Mouse (Mus musculus) heart, postnatal 14 days (tissue): Measurements from ENCODE around the gene Krt23. TPM values are rescaled to one million over a fixed set of nuclear protein-coding genes. Genes with fewer than 3 reads are reported as not detected.

Source experiments
- DNase-seq, 2 experiments: peaks; one replicate each; pipeline ENCODE4 v3.0.0; 2021 to 2022
- intact Hi-C: fragments of 180-260 bp; cut with DNase I; formaldehyde crosslinking; loops from one replicate; pipeline ENCODE4 v1.15.1; 2025
- long read RNA-seq, 2 experiments: library from polyadenylated mRNA; stranded (forward); transcript quantifications; one replicate each; pipeline ENCODE4 v2.0.0; 2021
- total RNA-seq, 2 experiments: library from RNA; stranded (reverse); gene quantifications; 2 replicates each; pipeline ENCODE4 v1.2.3; 2021

Krt23 gene
- total RNA-seq, result not detected
- long read RNA-seq, experiment 1, result 0 reads
- long read RNA-seq, experiment 2, result 0 reads

GRCm38 (mm10) chr11:99492733-99493573 lies at the start of gene Krt23:
Gene Krt23 (minus strand): TSS chr11:99493137.
- DNase-seq, result no peak
- intact Hi-C loops, result no loop called here

- DNase-seq, result peak; percentile 6 to 16
- intact Hi-C loops, result no loop called here
Observed at GRCm38 (mm10) chr11:99539721-99540120, 46.8 kb upstream of the Krt23 start.

- no peak for DNase-seq
- intact Hi-C loops, result no loop called here
Observed at GRCm38 (mm10) chr11:99521288-99521860, 28.4 kb upstream of the Krt23 start, which contains the start of gene Krt39. Gene Krt39 (minus strand): TSS chr11:99521338.

- intact Hi-C loops, result no loop called here
- DNase-seq, result no peak
Observed at GRCm38 (mm10) chr11:99514098-99514497, 21.2 kb upstream of the Krt23 start.

- intact Hi-C loops, result no loop called here
- no peak for DNase-seq
Observed at GRCm38 (mm10) chr11:99500095-99500805, 7.3 kb upstream of the Krt23 start.

GRCm38 (mm10) chr11:99496460-99496859 lies 3.5 kb upstream of the Krt23 start:
- no peak for DNase-seq
- intact Hi-C loops, result no loop called here

- intact Hi-C loops, result no loop called here
Observed at GRCm38 (mm10) chr11:99494741-99495140, 1.8 kb upstream of the Krt23 start.

GRCm38 (mm10) chr11:99493574-99493850 lies 575 bp upstream of the Krt23 start:
- intact Hi-C loops, result no loop called here
- DNase-seq, result no peak

More at GRCm38 (mm10) chr11:99494741-99495140, 1.8 kb upstream of the Krt23 start:
- no peak for DNase-seq

- intact Hi-C loops, result no loop called here
- no peak for DNase-seq
Observed at GRCm38 (mm10) chr11:99491040-99491439, 1.9 kb downstream of the Krt23 start.

- DNase-seq, result no peak
- intact Hi-C loops, result no loop called here
Observed at GRCm38 (mm10) chr11:99490624-99491023, 2.3 kb downstream of the Krt23 start.

GRCm38 (mm10) chr11:99489233-99489632 lies 3.7 kb downstream of the Krt23 start:
- DNase-seq, result no peak
- intact Hi-C loops, result no loop called here

GRCm38 (mm10) chr11:99474981-99475380 lies 18.0 kb downstream of the Krt23 start:
- intact Hi-C loops, result no loop called here
- no peak for DNase-seq

- intact Hi-C loops, result no loop called here
- DNase-seq, result no peak
Observed at GRCm38 (mm10) chr11:99473433-99473832, 19.5 kb downstream of the Krt23 start.

- intact Hi-C loops, result no loop called here
- DNase-seq, result no peak
Observed at GRCm38 (mm10) chr11:99472405-99472804, 20.5 kb downstream of the Krt23 start.

GRCm38 (mm10) chr11:99471946-99472345 lies 21.0 kb downstream of the Krt23 start:
- intact Hi-C loops, result no loop called here
- no peak for DNase-seq

- intact Hi-C loops, result no loop called here
- no peak for DNase-seq
Observed at GRCm38 (mm10) chr11:99469228-99469627, 23.7 kb downstream of the Krt23 start.

GRCm38 (mm10) chr11:99468566-99468965 lies 24.4 kb downstream of the Krt23 start:
- DNase-seq, result no peak
- intact Hi-C loops, result no loop called here

- intact Hi-C loops, result no loop called here
- DNase-seq, result no peak
Observed at GRCm38 (mm10) chr11:99466316-99466715, 26.6 kb downstream of the Krt23 start.

- peak; percentile 76 to 87 for DNase-seq
- intact Hi-C loops, result loop anchor here (1.0 to 5.0 kb wide), 5 partner anchors 107 to 832 kb away; no protein-coding TSS in a partner anchor
Observed at GRCm38 (mm10) chr11:99464836-99465235, 28.1 kb downstream of the Krt23 start.

GRCm38 (mm10) chr11:99463155-99463554 lies 29.8 kb downstream of the Krt23 start:
- intact Hi-C loops, result loop anchor here (1.0 to 5.0 kb wide), 5 partner anchors 50 to 834 kb away; no protein-coding TSS in a partner anchor
- peak; percentile 56 to 75 for DNase-seq

- intact Hi-C loops, result loop anchor here (2.0 to 5.0 kb wide), 4 partner anchors 49 to 836 kb away; no protein-coding TSS in a partner anchor
- DNase-seq, result no peak
Observed at GRCm38 (mm10) chr11:99461736-99462135, 31.2 kb downstream of the Krt23 start.
